Mouse (Mus musculus) hindbrain, embryonic 16.5 days (tissue): ENCODE data around the gene Cd36. TPM values are rescaled to one million over a fixed set of nuclear protein-coding genes. Genes with fewer than 3 reads are reported as not detected.
A peak's percentile ranks its signal among the peaks of the same experiment; 100 is the strongest.
"Not testable (repeated sequence)": the region's sequence is repeated elsewhere in the genome, so short reads cannot be mapped to it uniquely, and the experiment has no call there.

Source experiments
- ATAC-seq: fragments of 200-750 bp; cut with Nextera tagmentation; 2 replicates; pipeline ENCODE4 v1.8.0; 2017; ENCODE audit warnings: moderate TSS enrichment, moderate library complexity
- H3K27ac ChIP-seq: fragments of 300-500 bp; sonication (generic); 2 replicates; pipeline ENCODE4 v1.5.1; 2014; ENCODE audit warnings: low read depth, mild to moderate bottlenecking, control low read depth, low read length, moderate library complexity
- H3K27me3 ChIP-seq: fragments of 300-500 bp; sonication (generic); replicated peaks from 2 replicates; pipeline ENCODE4 v1.6.1; 2014; ENCODE audit warnings: low read length; ENCODE audit not compliant: control insufficient read depth, insufficient read depth
- H3K36me3 ChIP-seq: fragments of 300-500 bp; sonication (generic); 2 replicates; pipeline ENCODE4 v1.6.1; 2014; ENCODE audit warnings: mild to moderate bottlenecking, low read length, moderate library complexity, mixed read lengths; ENCODE audit not compliant: control insufficient read depth, insufficient read depth
- H3K4me1 ChIP-seq: fragments of 300-500 bp; sonication (generic); 2 replicates; pipeline ENCODE4 v1.6.1; 2014; ENCODE audit warnings: low read depth, low read length; ENCODE audit not compliant: control insufficient read depth, insufficient read depth
- H3K4me2 ChIP-seq: fragments of 300-500 bp; sonication (generic); 2 replicates; pipeline ENCODE4 v1.6.1; 2014; ENCODE audit warnings: mild to moderate bottlenecking, low read length, control low read depth, moderate library complexity
- H3K4me3 ChIP-seq: fragments of 300-500 bp; sonication (generic); 2 replicates; pipeline ENCODE4 v1.5.1; 2014; ENCODE audit warnings: mild to moderate bottlenecking, low read length, control low read depth, moderate library complexity
- H3K9ac ChIP-seq: fragments of 300-500 bp; sonication (generic); 2 replicates; pipeline ENCODE4 v1.6.1; 2014; ENCODE audit warnings: low read depth, mild to moderate bottlenecking, control low read depth, low read length, moderate library complexity
- H3K9me3 ChIP-seq: fragments of 300-500 bp; sonication (generic); 2 replicates; pipeline ENCODE4 v1.6.1; 2014; ENCODE audit warnings: mild to moderate bottlenecking, low read length, moderate library complexity; ENCODE audit not compliant: control insufficient read depth
- WGBS: fragments of 180-500 bp; shearing (Covaris S2); extraction: QIAGEN DNeasy Blood & Tissue Kit; methylation state at CpG from one replicate; pipeline ENCODE4 v1.1.7; 2014; 5-methylcytosine and 5-hydroxymethylcytosine counted together
- polyA plus RNA-seq: library from polyadenylated mRNA; unstranded; fragments of >200 nt; fragmentation: Nextera tagmentation; extraction: Ambion mirVana; gene quantifications from 2 replicates; pipeline ENCODE4 v1.2.1, GENCODE M21; 2015

Cd36 gene
- 3.3 and 7.0 TPM in 2 replicates for polyA plus RNA-seq

- 57% methylated on average over 5 of the region's 5 CpGs for WGBS
- ATAC-seq, result no peak
These were observed at the start of gene Cd36 for GRCm38 (mm10) chr5:17888598-17888997. Gene Cd36, minus strand, starts transcription at chr5:17888801.

GRCm38 (mm10) chr5:17934501-17934900 is 45.9 kb upstream of the Cd36 start:
- Histone ChIP-seq H3K9ac (no peak overlapping the region), H3K27me3 (no peaks in the 10 kb centered on the region)
- 52% methylated on average over 1 of the region's 1 CpGs for WGBS

More at GRCm38 (mm10) chr5:17888598-17888997, at the start of gene Cd36:
- Histone ChIP-seq H3K4me1 (no peaks in the 10 kb centered on the region), H3K4me2 (no peak within 1 kb of the TSS), H3K27ac (no peak within 1 kb of the TSS), H3K4me3 (no peak within 1 kb of the TSS), H3K36me3 (no peaks in the 10 kb centered on the region), H3K9ac (no peak within 1 kb of the TSS), H3K27me3 (no peaks in the 10 kb centered on the region), H3K9me3 (no peaks in the 10 kb centered on the region)

DNA sequence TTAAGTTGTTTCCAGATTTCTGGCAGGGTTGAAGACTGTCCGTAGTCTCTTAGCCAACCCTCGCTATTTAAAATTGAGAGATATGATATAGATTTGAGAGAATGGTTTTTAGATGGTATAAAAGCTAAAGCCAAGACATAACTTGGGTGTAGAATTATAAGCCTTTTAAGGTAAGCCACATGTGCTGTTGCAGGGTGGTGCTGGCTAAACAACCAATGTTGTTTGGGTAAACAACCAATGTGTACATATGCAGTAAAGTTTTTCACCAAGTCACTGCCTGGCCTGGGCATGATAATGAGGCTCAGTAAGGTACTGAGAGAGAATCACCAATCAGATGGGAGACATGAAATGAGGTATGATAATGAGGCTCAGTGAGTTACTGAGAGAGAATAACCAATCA is 43.0 kb upstream of the Cd36 start:
- H3K4me3 ChIP-seq, H3K4me2 ChIP-seq, ATAC-seq, H3K4me1 ChIP-seq, H3K27me3 ChIP-seq, H3K36me3 ChIP-seq, H3K9ac ChIP-seq, H3K27ac ChIP-seq, H3K9me3 ChIP-seq: not testable (repeated sequence)
- 94% methylated on average over 2 of the region's 2 CpGs for WGBS

More at GRCm38 (mm10) chr5:17934501-17934900, 45.9 kb upstream of the Cd36 start:
- Histone ChIP-seq H3K36me3 (no peaks in the 10 kb centered on the region), H3K4me3 (no peak overlapping the region), H3K9me3 (no peaks in the 10 kb centered on the region), H3K4me2 (no peak overlapping the region), H3K27ac (no peak overlapping the region), H3K4me1 (no peaks in the 10 kb centered on the region)
- ATAC-seq, result no peak

GRCm38 (mm10) chr5:17929006-17929567 is 40.5 kb upstream of the Cd36 start:
- no peaks in the 10 kb centered on the region for H3K9me3 ChIP-seq
- no peaks in the 10 kb centered on the region for H3K27me3 ChIP-seq
- no peak overlapping the region for H3K9ac ChIP-seq
- 52% methylated on average over 7 of the region's 7 CpGs for WGBS
- no peak for ATAC-seq
- H3K4me3 ChIP-seq, result no peak overlapping the region
- H3K4me2 ChIP-seq, result no peak overlapping the region
- no peaks in the 10 kb centered on the region for H3K4me1 ChIP-seq
- no peaks in the 10 kb centered on the region for H3K36me3 ChIP-seq
- no peak overlapping the region for H3K27ac ChIP-seq

GRCm38 (mm10) chr5:17928471-17928870 is 39.9 kb upstream of the Cd36 start:
- Histone ChIP-seq H3K4me1 (no peaks in the 10 kb centered on the region), H3K27ac (no peak overlapping the region), H3K9ac (no peak overlapping the region), H3K27me3 (no peaks in the 10 kb centered on the region), H3K4me2 (no peak overlapping the region), H3K4me3 (no peak overlapping the region), H3K36me3 (no peaks in the 10 kb centered on the region), H3K9me3 (no peaks in the 10 kb centered on the region)
- ATAC-seq, result 0 out of 2 replicates have a peak, but pooled peaks have one; percentile 14
- WGBS, result 24% methylated on average over 4 of the region's 4 CpGs

GRCm38 (mm10) chr5:17924085-17924518 is 35.5 kb upstream of the Cd36 start:
- H3K27ac ChIP-seq, result no peak overlapping the region
- H3K27me3 ChIP-seq, result no peaks in the 10 kb centered on the region
- H3K9ac ChIP-seq, result no peak overlapping the region
- no peaks in the 10 kb centered on the region for H3K9me3 ChIP-seq
- 39% methylated on average over 2 of the region's 2 CpGs for WGBS
- no peak overlapping the region for H3K4me2 ChIP-seq
- H3K36me3 ChIP-seq, result no peaks in the 10 kb centered on the region
- ATAC-seq, result no peak
- H3K4me3 ChIP-seq, result no peak overlapping the region
- no peaks in the 10 kb centered on the region for H3K4me1 ChIP-seq

DNA sequence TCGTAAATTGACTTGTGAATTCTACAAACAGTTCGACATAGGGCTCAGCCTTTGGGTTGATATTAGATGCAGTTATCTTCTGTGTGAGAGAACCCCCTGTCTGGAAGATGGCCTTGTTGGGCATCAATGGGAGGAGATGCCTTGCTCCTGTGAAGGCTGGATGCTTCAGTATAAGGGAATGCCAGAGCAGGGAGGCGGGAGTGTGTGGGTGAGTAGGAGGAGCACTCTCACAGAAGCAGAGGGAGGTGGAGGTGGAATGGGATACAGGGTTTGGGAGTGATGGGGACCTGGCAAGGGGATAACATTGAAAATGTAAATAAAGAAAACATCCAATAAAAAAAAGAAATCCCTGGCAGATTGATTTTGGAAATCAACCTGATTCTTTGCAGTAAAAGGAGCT is 35.0 kb upstream of the Cd36 start:
- no peaks in the 10 kb centered on the region for H3K27me3 ChIP-seq
- no peak overlapping the region for H3K27ac ChIP-seq
- 76% methylated on average over 3 of the region's 3 CpGs for WGBS
- no peaks in the 10 kb centered on the region for H3K36me3 ChIP-seq
- ATAC-seq, result no peak
- no peaks in the 10 kb centered on the region for H3K4me1 ChIP-seq
- no peak overlapping the region for H3K4me2 ChIP-seq
- H3K9me3 ChIP-seq, result no peaks in the 10 kb centered on the region
- no peak overlapping the region for H3K4me3 ChIP-seq
- H3K9ac ChIP-seq, result no peak overlapping the region

- no peak overlapping the region for H3K27ac ChIP-seq
- H3K4me3 ChIP-seq, result no peak overlapping the region
- no peaks in the 10 kb centered on the region for H3K9me3 ChIP-seq
- H3K4me2 ChIP-seq, result no peak overlapping the region
- ATAC-seq, result no peak
- no peaks in the 10 kb centered on the region for H3K27me3 ChIP-seq
- no peaks in the 10 kb centered on the region for H3K36me3 ChIP-seq
- H3K9ac ChIP-seq, result no peak overlapping the region
- H3K4me1 ChIP-seq, result no peaks in the 10 kb centered on the region
- 76% methylated on average over 5 of the region's 5 CpGs for WGBS
These were observed 30.4 kb upstream of the Cd36 start for GRCm38 (mm10) chr5:17918966-17919365.

GRCm38 (mm10) chr5:17904766-17905165 is 16.2 kb upstream of the Cd36 start:
- no peak for ATAC-seq
- Histone ChIP-seq H3K9me3 (no peaks in the 10 kb centered on the region), H3K27me3 (no peaks in the 10 kb centered on the region), H3K36me3 (no peaks in the 10 kb centered on the region), H3K9ac (no peak overlapping the region), H3K27ac (no peak overlapping the region), H3K4me1 (no peaks in the 10 kb centered on the region), H3K4me3 (no peak overlapping the region), H3K4me2 (no peak overlapping the region)
- WGBS, result 82% methylated on average over 7 of the region's 7 CpGs
